Mouse (Mus musculus): ENCODE results near the gene Tha1.

Gene Tha1

GRCm38 (mm10) chr11:117848985-117849671, 24.2 kb downstream of the Tha1 start, which contains the start of gene Birc5:
Gene Birc5 (plus strand): TSS chr11:117849251.
- WGBS: under 1% methylated on average over 51 of the region's 51 CpGs

GRCm38 (mm10) chr11:117848271-117848984, 24.9 kb downstream of the Tha1 start:
- WGBS: 6% methylated on average over 19 of the region's 19 CpGs

GRCm38 (mm10) chr11:117847593-117848215, 25.6 kb downstream of the Tha1 start:
- 69% methylated on average over 7 of the region's 7 CpGs for WGBS

- WGBS: 57% methylated on average over 5 of the region's 5 CpGs
Measured at GRCm38 (mm10) chr11:117846640-117847039, 26.6 kb downstream of the Tha1 start.

GRCm38 (mm10) chr11:117845651-117846050, 27.6 kb downstream of the Tha1 start:
- 82% methylated on average over 2 of the region's 2 CpGs for WGBS

- 90% methylated on average over 2 of the region's 2 CpGs for WGBS
Measured at GRCm38 (mm10) chr11:117844997-117845396, 28.3 kb downstream of the Tha1 start.

GRCm38 (mm10) chr11:117843434-117843833, 29.8 kb downstream of the Tha1 start:
- WGBS: 80% methylated on average over 2 of the region's 2 CpGs

- 80% methylated on average over 1 of the region's 1 CpGs for WGBS
Measured at GRCm38 (mm10) chr11:117840910-117841309, 32.4 kb downstream of the Tha1 start.

GRCm38 (mm10) chr11:117839021-117839420, 34.3 kb downstream of the Tha1 start:
- WGBS: 85% methylated on average over 1 of the region's 1 CpGs

- WGBS: 84% methylated on average over 2 of the region's 2 CpGs
Measured at GRCm38 (mm10) chr11:117838572-117838971, 34.7 kb downstream of the Tha1 start.

- 19% methylated on average over 13 of the region's 13 CpGs for WGBS
Measured at GRCm38 (mm10) chr11:117836306-117836705, 37.0 kb downstream of the Tha1 start.

GRCm38 (mm10) chr11:117834086-117834485, 39.2 kb downstream of the Tha1 start:
- 88% methylated on average over 8 of the region's 8 CpGs for WGBS

- WGBS: 97% methylated on average over 5 of the region's 6 CpGs
Measured at GRCm38 (mm10) chr11:117833509-117833908, 39.8 kb downstream of the Tha1 start.

GRCm38 (mm10) chr11:117832086-117832969, 41.0 kb downstream of the Tha1 start:
- 23% methylated on average over 28 of the region's 28 CpGs for WGBS

GRCm38 (mm10) chr11:117830401-117830800, 42.9 kb downstream of the Tha1 start:
- WGBS: 64% methylated on average over 9 of the region's 9 CpGs

- WGBS: 71% methylated on average over 2 of the region's 2 CpGs
Measured at GRCm38 (mm10) chr11:117829671-117830215, 43.5 kb downstream of the Tha1 start.

GRCm38 (mm10) chr11:117828888-117829604, 44.2 kb downstream of the Tha1 start:
- 66% methylated on average over 9 of the region's 9 CpGs for WGBS

GRCm38 (mm10) chr11:117828149-117828887, 45.0 kb downstream of the Tha1 start:
- WGBS: 65% methylated on average over 18 of the region's 18 CpGs

- WGBS: 77% methylated on average over 3 of the region's 3 CpGs
Measured at GRCm38 (mm10) chr11:117827386-117827785, 45.9 kb downstream of the Tha1 start.

GRCm38 (mm10) chr11:117826916-117827315, 46.4 kb downstream of the Tha1 start:
- 67% methylated on average over 8 of the region's 8 CpGs for WGBS

Data from cerebral cortex, adult 2 months (tissue).